Mouse (Mus musculus) liver, adult 2 months (tissue): ENCODE data around the gene Zfp410.

ENCODE experiments used
- CTCF ChIP-seq: fragments of 200-500 bp; IDR thresholded peaks from 2 replicates; pipeline ENCODE4 v1.5.1; 2011; ENCODE audit warnings: low read depth, low read length, control low read depth
- POLR2A ChIP-seq: fragments of 200-500 bp; IDR thresholded peaks from 2 replicates; pipeline ENCODE4 v1.6.1; 2011; ENCODE audit warnings: low read length, control low read depth; ENCODE audit not compliant: insufficient read depth; ENCODE audit errors: extremely low read depth

GRCm38 (mm10) chr12:84276288-84276687, 40.4 kb upstream of the Zfp410 start:
- TF ChIP-seq POLR2A (no peak), CTCF (no peak)
